25 mouse cellular contexts compared by ENCODE assay signal in the genomic region with DNA sequence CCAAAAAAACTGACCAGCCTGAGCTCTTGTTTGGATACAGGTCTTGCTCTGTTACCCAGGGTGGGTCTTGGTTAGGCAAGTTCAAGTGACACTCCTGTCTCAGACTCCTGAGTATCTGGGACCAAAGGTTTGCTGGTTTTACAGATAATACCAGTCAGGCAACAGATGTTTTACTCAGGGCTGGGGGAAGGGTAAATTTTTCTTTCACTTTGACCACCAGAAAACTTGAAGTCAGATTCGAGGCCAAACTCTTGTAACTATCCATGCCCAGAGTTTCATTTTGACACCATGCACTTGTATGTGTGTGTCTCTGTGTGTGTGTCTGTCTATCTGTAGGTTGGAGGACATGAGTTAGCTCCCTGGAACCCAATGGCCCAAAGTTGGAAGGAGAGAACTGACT. TPM values are rescaled to one million over a fixed set of nuclear protein-coding genes. Genes with fewer than 3 reads are reported as not detected.
DNase-seq lines count a peak whose midpoint lies in the region; ATAC-seq and TF ChIP-seq lines count a peak whose summit lies in the region.
"Had no signal": no experiment of that assay in that cellular context is flagged by ENCODE, and none has a peak within 500 bp of the region (broad histone marks: within the 10 kb centered on the region; RNA-seq: fewer than 3 reads in every experiment).

No protein-coding gene starts in this region.

- peak; percentile 61 for DNase-seq in liver, embryonic 13.5 days
- DNase-seq in neural tube, embryonic 10.5 days (ENCODE audit: extremely low spot score, low spot score): no peak
- DNase-seq in natural killer cell, adult 2 months (ENCODE audit: low spot score in 2 of 2): no peak
- DNase-seq: adrenal gland, adult 2 months; cerebellum, adult 2 months; cerebellum, postnatal 25 days; gastrocnemius, postnatal 10 days; kidney, adult 18-20 months; kidney, postnatal 4 days; lung, postnatal 4 days; right cerebral cortex, postnatal 14 days had no signal

- peak overlapping the region; percentile 61 for H3K4me2 ChIP-seq in liver, embryonic 13.5 days
- H3K4me2 ChIP-seq: embryonic facial prominence, embryonic 12.5 days; forebrain, embryonic 15.5 days; hindbrain, embryonic 12.5 days; lung, embryonic 15.5 days; midbrain, embryonic 15.5 days had no signal

- H3K36me3 ChIP-seq in E14TG2a.4 (ENCODE audit: insufficient read depth, low read length): peaks cover 32% of the 10 kb centered on the region; the same call in 1 of the 2 replicates
- peaks cover 29% of the 10 kb centered on the region for H3K36me3 ChIP-seq in liver, embryonic 13.5 days
- H3K36me3 ChIP-seq in small intestine, adult 2 months (ENCODE audit: control insufficient read depth, insufficient read depth, low read length): peaks cover 2% of the 10 kb centered on the region; the same call in 1 of the 2 replicates
- H3K36me3 ChIP-seq: forebrain, embryonic 15.5 days; midbrain, embryonic 15.5 days had no signal

- H3K27me3 ChIP-seq in E14TG2a.4 (ENCODE audit: insufficient read depth, low read length): no peaks in the 10 kb centered on the region
- no peaks in the 10 kb centered on the region for H3K27me3 ChIP-seq in liver, embryonic 13.5 days
- H3K27me3 ChIP-seq in small intestine, adult 2 months (ENCODE audit: control insufficient read depth, insufficient read depth, low read length): no peaks in the 10 kb centered on the region
- H3K27me3 ChIP-seq: embryonic facial prominence, embryonic 12.5 days; forebrain, embryonic 15.5 days; hindbrain, embryonic 12.5 days; lung, embryonic 15.5 days; midbrain, embryonic 15.5 days had no signal

- TF ChIP-seq POLR2A in small intestine, adult 2 months (IDR thresholded peaks at IDR 0.05; ENCODE audit: low read depth, low read length): no peak

- H3K27ac ChIP-seq in liver, embryonic 13.5 days: peak overlapping the region; percentile 98
- H3K27ac ChIP-seq in small intestine, adult 2 months (ENCODE audit: insufficient read depth, low read depth, low read length): peak overlapping the region; percentile 21; the same call in 1 of the 2 replicates
- H3K27ac ChIP-seq: embryonic facial prominence, embryonic 12.5 days; forebrain, embryonic 15.5 days; hindbrain, embryonic 12.5 days; lung, embryonic 15.5 days; midbrain, embryonic 15.5 days had no signal

- WGBS in liver, embryonic 13.5 days (ENCODE audit: insufficient replicate concordance): 28% methylated on average over 1 of the region's 1 CpGs
- WGBS in small intestine, adult 2 months: 8% methylated on average over 1 of the region's 1 CpGs

- peaks cover 74% of the 10 kb centered on the region for H3K4me1 ChIP-seq in E14TG2a.4 (replicated peaks; ENCODE audit: low read depth, low read length)
- peaks cover 100% of the 10 kb centered on the region for H3K4me1 ChIP-seq in liver, embryonic 13.5 days (replicated peaks)
- peaks cover 26% of the 10 kb centered on the region; the same call in 1 of the 2 replicates for H3K4me1 ChIP-seq in small intestine, adult 2 months (ENCODE audit: control insufficient read depth, insufficient read depth, insufficient read length, low read length)

- H3K9ac ChIP-seq in liver, embryonic 13.5 days: peak overlapping the region; percentile 66
- H3K9ac ChIP-seq: embryonic facial prominence, embryonic 12.5 days; forebrain, embryonic 15.5 days; hindbrain, embryonic 12.5 days; lung, embryonic 15.5 days; midbrain, embryonic 15.5 days had no signal

- no peaks in the 10 kb centered on the region for H3K9me3 ChIP-seq in E14TG2a.4 (ENCODE audit: low read length)
- no peaks in the 10 kb centered on the region for H3K9me3 ChIP-seq in liver, embryonic 13.5 days (replicated peaks)
- H3K9me3 ChIP-seq: embryonic facial prominence, embryonic 12.5 days; forebrain, embryonic 15.5 days; hindbrain, embryonic 12.5 days; lung, embryonic 15.5 days; midbrain, embryonic 15.5 days had no signal

- peak; percentile 46 for ATAC-seq in erythroblast, adult 5-6 weeks (replicated peaks; ENCODE audit: low FRiP score, poor library complexity, severe bottlenecking)
- peak; percentile 37 for ATAC-seq in liver, embryonic 13.5 days (ENCODE audit: low read depth)
- no peak for ATAC-seq in activated CD4-positive, CD25-positive, alpha-beta regulatory T cell, adult 4 months
- ATAC-seq: forebrain, embryonic 15.5 days; midbrain, embryonic 15.5 days had no signal

- peak overlapping the region; percentile 7; the same call in 1 of the 2 replicates for H3K4me3 ChIP-seq in E14TG2a.4 (replicated peaks; ENCODE audit: low read length)
- H3K4me3 ChIP-seq in liver, embryonic 13.5 days (replicated peaks): peak overlapping the region; percentile 15
- H3K4me3 ChIP-seq in small intestine, adult 2 months (ENCODE audit: low read depth, low read length): no peak overlapping the region
- H3K4me3 ChIP-seq: embryonic facial prominence, embryonic 12.5 days; forebrain, embryonic 15.5 days; hindbrain, embryonic 12.5 days; lung, embryonic 15.5 days; midbrain, embryonic 15.5 days had no signal

- no peak for TF ChIP-seq CTCF in E14TG2a.4 (conservative IDR thresholded peaks at IDR 0.05; ENCODE audit: low read length)
- TF ChIP-seq CTCF in small intestine, adult 2 months (IDR thresholded peaks at IDR 0.05; ENCODE audit: extremely low read depth, insufficient read length, insufficient replicate concordance, low read depth, low read length): no peak

RNA-seq across cellular contexts. Expression of gene Ssh1, which starts 13.2 kb away (rescaled TPM):
- 55.9 and 63.5 TPM in 2 replicates for total RNA-seq in erythroblast, adult 5-6 weeks (2015; ENCODE audit: low replicate concordance)
- 60.6 and 63.8 TPM in 2 replicates for total RNA-seq in erythroblast, adult 5-6 weeks (2017; ENCODE audit: low replicate concordance)
- 5.4 and 6.0 TPM in 2 replicates for polyA plus RNA-seq in liver, embryonic 13.5 days (2015; fragmentation: Nextera tagmentation; extraction: Ambion mirVana)
- polyA plus RNA-seq in small intestine, adult 2 months (2012; rRNA removed): 6.7 and 11.3 TPM in 2 replicates
- polyA plus RNA-seq in activated CD4-positive, CD25-positive, alpha-beta regulatory T cell, adult 4 months (2017; shearing (Covaris generic)): 10 to 100 TPM; 15.8 to 17.9 TPM

RNA-seq across cellular contexts. Expression of gene Dao, which starts 23.0 kb away (rescaled TPM):
- not detected in 2 replicates for total RNA-seq in erythroblast, adult 5-6 weeks (2015; ENCODE audit: low replicate concordance)
- not detected in 2 replicates for total RNA-seq in erythroblast, adult 5-6 weeks (2017; ENCODE audit: low replicate concordance)
- not detected in 2 replicates for polyA plus RNA-seq in liver, embryonic 13.5 days (2015; fragmentation: Nextera tagmentation; extraction: Ambion mirVana)
- polyA plus RNA-seq in small intestine, adult 2 months (2012; rRNA removed): 11.9 and 16.8 TPM in 2 replicates
- polyA plus RNA-seq in activated CD4-positive, CD25-positive, alpha-beta regulatory T cell, adult 4 months (2017; shearing (Covaris generic)): under 1 TPM in 1 of 2 experiments, not detected in 1; 0.48 TPM
- total RNA-seq: adrenal gland, adult 2 months; gastrocnemius, postnatal 10 days; granulocyte monocyte progenitor cell, adult 5-6 weeks; heart, postnatal 25 days; left cerebral cortex, postnatal 14 days had no signal
- polyA plus RNA-seq: adrenal gland, adult 2 months; embryonic facial prominence, embryonic 12.5 days; forebrain, embryonic 15.5 days; heart, embryonic 14.5 days; hindbrain, embryonic 12.5 days; lung, embryonic 15.5 days; midbrain, embryonic 15.5 days; neural tube, embryonic 14.5 days had no signal
